ENCODE assay signal across 31 mouse cellular contexts in the genomic region with DNA sequence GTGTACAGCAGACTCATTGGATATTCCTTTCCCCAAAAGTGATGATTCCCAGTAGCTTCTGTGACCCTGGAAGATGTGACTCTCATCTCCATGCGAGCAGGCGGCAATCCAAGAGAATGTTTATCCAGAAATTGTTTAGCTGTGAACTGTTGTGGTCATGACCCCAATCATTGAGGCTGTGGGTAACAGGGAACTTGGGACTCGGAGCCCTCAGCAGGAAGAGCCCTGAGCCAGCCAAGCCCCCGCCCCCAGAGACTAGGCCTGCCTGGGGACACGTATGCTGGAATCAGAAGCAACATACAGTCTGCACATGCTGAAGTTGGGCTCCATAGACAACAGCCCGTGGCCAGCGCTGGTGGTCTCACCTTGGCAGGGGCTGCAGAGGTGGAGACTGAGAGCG. TPM values are rescaled to one million over a fixed set of nuclear protein-coding genes. Genes with fewer than 3 reads are reported as not detected.
DNase-seq lines count a peak whose midpoint lies in the region; ATAC-seq and TF ChIP-seq lines count a peak whose summit lies in the region.
"Had no signal": no experiment of that assay in that cellular context is flagged by ENCODE, and none has a peak within 500 bp of the region (broad histone marks: within the 10 kb centered on the region; RNA-seq: fewer than 3 reads in every experiment).

No protein-coding gene starts in this region.

- TF ChIP-seq POLR2A in liver, adult 2 months (IDR thresholded peaks at IDR 0.05; ENCODE audit: extremely low read depth, insufficient read depth, low read length), result no peak
- TF ChIP-seq POLR2A in lung, adult 2 months (IDR thresholded peaks at IDR 0.05; ENCODE audit: borderline replicate concordance, extremely low read depth, low read depth, low read length), result no peak

- TF ChIP-seq CTCF in liver, adult 2 months (IDR thresholded peaks at IDR 0.05; ENCODE audit: low read depth, low read length), result no peak
- TF ChIP-seq CTCF in liver, postnatal 0 days (IDR thresholded peaks at IDR 0.05; ENCODE audit: low read depth), result no peak
- TF ChIP-seq CTCF in lung, adult 2 months (IDR thresholded peaks at IDR 0.05; ENCODE audit: insufficient read depth, low read length), result no peak

- 65% methylated on average over 8 of the region's 8 CpGs for WGBS in liver, adult 2 months
- 69% methylated on average over 8 of the region's 8 CpGs for WGBS in liver, postnatal 0 days (ENCODE audit: insufficient replicate concordance)
- 61% methylated on average over 8 of the region's 8 CpGs for WGBS in lung, embryonic 16.5 days
- WGBS in lung, adult 2 months, result 69% methylated on average over 8 of the region's 8 CpGs

- no peak overlapping the region for H3K4me2 ChIP-seq in liver, postnatal 0 days (ENCODE audit: low read depth, low read length)
- no peak overlapping the region for H3K4me2 ChIP-seq in lung, embryonic 16.5 days (ENCODE audit: low read depth, low read length)
- H3K4me2 ChIP-seq: forebrain, embryonic 13.5 days; heart, embryonic 11.5 days; hindbrain, embryonic 12.5 days; hindbrain, embryonic 15.5 days had no signal

- peaks cover 19% of the 10 kb centered on the region for H3K4me1 ChIP-seq in liver, adult 2 months (ENCODE audit: control insufficient read depth, insufficient read depth, low read length)
- H3K4me1 ChIP-seq in liver, postnatal 0 days (ENCODE audit: insufficient read depth), result peaks cover 7% of the 10 kb centered on the region; the same call in 1 of the 2 replicates
- H3K4me1 ChIP-seq in lung, embryonic 16.5 days (replicated peaks; ENCODE audit: control insufficient read depth, insufficient read depth, low read length), result no peaks in the 10 kb centered on the region
- no peaks in the 10 kb centered on the region for H3K4me1 ChIP-seq in lung, adult 2 months (ENCODE audit: control insufficient read depth, insufficient read depth, low read length)
- H3K4me1 ChIP-seq: forebrain, embryonic 10.5 days; forebrain, embryonic 13.5 days; hindbrain, embryonic 12.5 days; hindbrain, embryonic 15.5 days had no signal

- DNase-seq in liver, adult 2 months (ENCODE audit: extremely low read depth, low read depth, low spot score), result peak; percentile 60
- DNase-seq in liver, postnatal 0 days, result no peak
- no peak for DNase-seq in lung, adult 2 months
- peak; percentile 68 for DNase-seq in lung, postnatal 10 days
- peak; percentile 25 to 72 for DNase-seq in lung, postnatal 4 days
- no peak for DNase-seq in T-cell, adult 2 months (ENCODE audit: low spot score)
- DNase-seq: adrenal gland, adult 2 months; adrenal gland, postnatal 14 days; cerebellum, adult 11-12 months; cerebellum, adult 8-10 months; cerebellum, postnatal 10 days; gastrocnemius, adult 2 months; gastrocnemius, postnatal 14 days; heart, adult 2 months had no signal

- no peak for ATAC-seq in liver, postnatal 0 days
- peak; percentile 76 for ATAC-seq in lung, embryonic 16.5 days (ENCODE audit: low read depth)
- no peak for ATAC-seq in CD4-positive, CD25-positive, alpha-beta regulatory T cell, adult 4 months
- ATAC-seq: forebrain, embryonic 13.5 days; forebrain, embryonic 16.5 days had no signal

- H3K4me3 ChIP-seq in liver, adult 2 months (ENCODE audit: insufficient read depth, low read depth, low read length), result no peak overlapping the region
- no peak overlapping the region for H3K4me3 ChIP-seq in liver, postnatal 0 days (ENCODE audit: low read depth, low read length)
- H3K4me3 ChIP-seq in lung, embryonic 16.5 days (ENCODE audit: low read length), result no peak overlapping the region
- no peak overlapping the region for H3K4me3 ChIP-seq in lung, adult 2 months (replicated peaks; ENCODE audit: extremely low read depth, low read depth, low read length)
- H3K4me3 ChIP-seq: forebrain, embryonic 10.5 days; forebrain, embryonic 13.5 days; gastrocnemius, adult 2 months; heart, adult 2 months; hindbrain, embryonic 12.5 days; hindbrain, embryonic 15.5 days had no signal

- H3K36me3 ChIP-seq in liver, adult 2 months (ENCODE audit: control insufficient read depth, insufficient read depth, low read length), result no peaks in the 10 kb centered on the region
- H3K36me3 ChIP-seq in liver, postnatal 0 days (replicated peaks; ENCODE audit: insufficient read depth, low read length), result no peaks in the 10 kb centered on the region
- H3K36me3 ChIP-seq in lung, embryonic 16.5 days (ENCODE audit: control insufficient read depth, insufficient read depth, low read length), result no peaks in the 10 kb centered on the region
- H3K36me3 ChIP-seq: forebrain, embryonic 10.5 days; hindbrain, embryonic 12.5 days; hindbrain, embryonic 15.5 days had no signal

- TF ChIP-seq EP300 in liver, postnatal 0 days (IDR thresholded peaks at IDR 0.05; ENCODE audit: low read depth), result no peak

- peak overlapping the region; percentile 28; the same call in 1 of the 2 replicates for H3K27ac ChIP-seq in liver, adult 2 months (replicated peaks; ENCODE audit: insufficient read depth, low read depth, low read length)
- H3K27ac ChIP-seq in liver, postnatal 0 days (ENCODE audit: low read depth), result no peak overlapping the region
- no peak overlapping the region for H3K27ac ChIP-seq in lung, embryonic 16.5 days (ENCODE audit: low read length)
- H3K27ac ChIP-seq: forebrain, embryonic 10.5 days; forebrain, embryonic 13.5 days; gastrocnemius, adult 2 months; heart, adult 2 months; hindbrain, embryonic 12.5 days; hindbrain, embryonic 15.5 days had no signal

- no peaks in the 10 kb centered on the region for H3K27me3 ChIP-seq in liver, adult 2 months (ENCODE audit: control insufficient read depth, insufficient read depth, low read length)
- H3K27me3 ChIP-seq in liver, postnatal 0 days (ENCODE audit: insufficient read depth, low read length), result no peaks in the 10 kb centered on the region
- H3K27me3 ChIP-seq in lung, embryonic 16.5 days (ENCODE audit: control insufficient read depth, insufficient read depth, low read depth, low read length), result no peaks in the 10 kb centered on the region
- H3K27me3 ChIP-seq: forebrain, embryonic 13.5 days; hindbrain, embryonic 12.5 days; hindbrain, embryonic 15.5 days had no signal

- H3K79me2 ChIP-seq in liver, adult 2 months (ENCODE audit: control insufficient read depth, insufficient read depth, low read length), result no peaks in the 10 kb centered on the region

- no peaks in the 10 kb centered on the region for H3K9me3 ChIP-seq in liver, postnatal 0 days (ENCODE audit: low read length)
- peaks cover 3% of the 10 kb centered on the region; the same call in 1 of the 2 replicates for H3K9me3 ChIP-seq in lung, embryonic 16.5 days (ENCODE audit: control insufficient read depth, low read length)
- H3K9me3 ChIP-seq: forebrain, embryonic 10.5 days; forebrain, embryonic 13.5 days; hindbrain, embryonic 12.5 days; hindbrain, embryonic 15.5 days had no signal

- no peak overlapping the region for H3K9ac ChIP-seq in liver, adult 2 months (ENCODE audit: low read depth, low read length)
- no peak overlapping the region for H3K9ac ChIP-seq in liver, postnatal 0 days (replicated peaks)
- H3K9ac ChIP-seq in lung, embryonic 16.5 days (ENCODE audit: low read length), result no peak overlapping the region
- H3K9ac ChIP-seq: forebrain, embryonic 13.5 days; hindbrain, embryonic 12.5 days; hindbrain, embryonic 15.5 days had no signal

RNA-seq across cellular contexts. Expression of gene Serpina12, which starts 1.5 kb away (rescaled TPM):
- 0.20 and 3.6 TPM in 2 replicates for total RNA-seq in liver, adult 2 months (2014; rRNA removed)
- 0.56 and 1.8 TPM in 2 replicates for polyA plus RNA-seq in liver, adult 2 months (2012; rRNA removed)
- 0.13 TPM in 2 replicates for polyA plus RNA-seq in liver, postnatal 0 days (2015; fragmentation: Nextera tagmentation; extraction: Ambion mirVana)
- 0.14 TPM in 1 of 2 replicates, not detected in the other for polyA plus RNA-seq in lung, embryonic 16.5 days (2015; fragmentation: Nextera tagmentation; extraction: Ambion mirVana)
- polyA plus RNA-seq in lung, adult 2 months (2012; rRNA removed), result 0.12 TPM in 1 of 2 replicates, not detected in the other
- under 1 TPM in 1 of 2 experiments, not detected in 1; 0.26 TPM for polyA plus RNA-seq in CD4-positive, CD25-positive, alpha-beta regulatory T cell, adult 4 months (2017; shearing (Covaris generic))
- total RNA-seq: gastrocnemius, adult 2 months; gastrocnemius, postnatal 14 days; heart, adult 2 months; heart, postnatal 25 days; hematopoietic stem cell, adult 5-6 weeks had no signal
- polyA plus RNA-seq: C2C12; embryonic facial prominence, embryonic 11.5 days; embryonic facial prominence, embryonic 14.5 days; forebrain, embryonic 10.5 days; forebrain, embryonic 13.5 days; forebrain, embryonic 16.5 days; heart, adult 2 months; heart, embryonic 11.5 days; heart, embryonic 14.5 days; heart, postnatal 0 days; hindbrain, embryonic 12.5 days; hindbrain, embryonic 15.5 days had no signal

RNA-seq across cellular contexts. Expression of gene Serpina9, which starts 32.2 kb away (rescaled TPM):
- 0.18 and 0.34 TPM in 2 replicates for total RNA-seq in liver, adult 2 months (2014; rRNA removed)
- polyA plus RNA-seq in liver, adult 2 months (2012; rRNA removed), result 0.11 and 1.3 TPM in 2 replicates
- polyA plus RNA-seq in liver, postnatal 0 days (2015; fragmentation: Nextera tagmentation; extraction: Ambion mirVana), result 0.05 and 0.06 TPM in 2 replicates
- 0.38 and 1.1 TPM in 2 replicates for polyA plus RNA-seq in lung, embryonic 16.5 days (2015; fragmentation: Nextera tagmentation; extraction: Ambion mirVana)
- polyA plus RNA-seq in lung, adult 2 months (2012; rRNA removed), result 1.4 and 2.7 TPM in 2 replicates
- 1 to 10 TPM; 1.8 to 4.8 TPM for polyA plus RNA-seq in CD4-positive, CD25-positive, alpha-beta regulatory T cell, adult 4 months (2017; shearing (Covaris generic))
- total RNA-seq: adrenal gland, adult 2 months; gastrocnemius, adult 2 months; gastrocnemius, postnatal 14 days; heart, adult 2 months; hematopoietic stem cell, adult 5-6 weeks had no signal
- polyA plus RNA-seq: adrenal gland, adult 2 months; embryonic facial prominence, embryonic 11.5 days; forebrain, embryonic 10.5 days; forebrain, embryonic 13.5 days; forebrain, embryonic 16.5 days; gonadal fat pad, adult 2 months had no signal

RNA-seq across cellular contexts. Expression of gene Serpina5, which starts 55.2 kb away (rescaled TPM):
- not detected in 2 replicates for total RNA-seq in liver, adult 2 months (2014; rRNA removed)
- 0.04 TPM in 1 of 2 replicates, not detected in the other for polyA plus RNA-seq in liver, adult 2 months (2012; rRNA removed)
- 0.54 and 0.58 TPM in 2 replicates for polyA plus RNA-seq in liver, postnatal 0 days (2015; fragmentation: Nextera tagmentation; extraction: Ambion mirVana)
- polyA plus RNA-seq in lung, embryonic 16.5 days (2015; fragmentation: Nextera tagmentation; extraction: Ambion mirVana), result not detected in 2 replicates
- not detected in 2 replicates for polyA plus RNA-seq in lung, adult 2 months (2012; rRNA removed)
- not detected for polyA plus RNA-seq in CD4-positive, CD25-positive, alpha-beta regulatory T cell, adult 4 months (2017; shearing (Covaris generic))
- total RNA-seq: ES-E14; gastrocnemius, adult 2 months; gastrocnemius, postnatal 14 days; heart, adult 2 months; heart, postnatal 25 days; hematopoietic stem cell, adult 5-6 weeks had no signal
- polyA plus RNA-seq: adrenal gland, adult 2 months; C2C12; embryonic facial prominence, embryonic 11.5 days; embryonic facial prominence, embryonic 14.5 days; forebrain, embryonic 10.5 days; forebrain, embryonic 13.5 days; forebrain, embryonic 16.5 days; heart, adult 2 months; heart, embryonic 11.5 days; heart, embryonic 14.5 days; heart, postnatal 0 days; hindbrain, embryonic 12.5 days; hindbrain, embryonic 15.5 days had no signal

RNA-seq across cellular contexts. Expression of gene Serpina11, which starts 56.0 kb away (rescaled TPM):
- 47.7 and 49.9 TPM in 2 replicates for total RNA-seq in liver, adult 2 months (2014; rRNA removed)
- polyA plus RNA-seq in liver, adult 2 months (2012; rRNA removed), result 107 and 114 TPM in 2 replicates
- 224 and 244 TPM in 2 replicates for polyA plus RNA-seq in liver, postnatal 0 days (2015; fragmentation: Nextera tagmentation; extraction: Ambion mirVana)
- 0.14 TPM in 1 of 2 replicates, not detected in the other for polyA plus RNA-seq in lung, embryonic 16.5 days (2015; fragmentation: Nextera tagmentation; extraction: Ambion mirVana)
- polyA plus RNA-seq in lung, adult 2 months (2012; rRNA removed), result 0.15 TPM in 1 of 2 replicates, not detected in the other
- polyA plus RNA-seq in CD4-positive, CD25-positive, alpha-beta regulatory T cell, adult 4 months (2017; shearing (Covaris generic)), result not detected
- total RNA-seq: ES-E14; gastrocnemius, adult 2 months; gastrocnemius, postnatal 14 days; heart, adult 2 months; heart, postnatal 25 days; hematopoietic stem cell, adult 5-6 weeks had no signal
- polyA plus RNA-seq: C2C12; embryonic facial prominence, embryonic 11.5 days; embryonic facial prominence, embryonic 14.5 days; forebrain, embryonic 10.5 days; forebrain, embryonic 13.5 days; forebrain, embryonic 16.5 days; gonadal fat pad, adult 2 months; heart, adult 2 months; heart, embryonic 14.5 days; heart, postnatal 0 days; hindbrain, embryonic 12.5 days; hindbrain, embryonic 15.5 days had no signal

Comparison
In these comparisons a context has a peak if more than half of its experiments do, and no peak if none do; other contexts are left out.
1. DNase-seq: peak in liver, adult 2 months (single experiment), lung, postnatal 10 days (single experiment) and lung, postnatal 4 days (2 of 2); none in liver, postnatal 0 days (single experiment), lung, adult 2 months (single experiment) and T-cell, adult 2 months (single experiment).